Mouse (Mus musculus) ES-E14 (cell line): ENCODE results near the gene Cpsf6.

Source experiments
- CHD2 ChIP-seq: IDR thresholded peaks from 2 replicates; pipeline ENCODE4 v1.6.1; 2014; ENCODE audit warnings: mild to moderate bottlenecking, low read depth, low read length, inconsistent platforms
- HCFC1 ChIP-seq: IDR thresholded peaks from 2 replicates; pipeline ENCODE4 v1.6.1; 2012; ENCODE audit warnings: low read length, inconsistent platforms, borderline replicate concordance; ENCODE audit not compliant: insufficient read depth
- MAFK ChIP-seq: IDR thresholded peaks from 2 replicates; pipeline ENCODE4 v1.6.1; 2014; ENCODE audit warnings: mild to moderate bottlenecking, low read depth, low read length, inconsistent platforms; ENCODE audit not compliant: insufficient read depth
- ZC3H11A ChIP-seq: IDR thresholded peaks from 2 replicates; pipeline ENCODE4 v1.6.1; 2012; ENCODE audit warnings: low read depth, mild to moderate bottlenecking, inconsistent platforms, low read length, borderline replicate concordance
- ZNF384 ChIP-seq: IDR thresholded peaks from 2 replicates; pipeline ENCODE4 v1.6.1; 2012; ENCODE audit warnings: low read depth, low read length, inconsistent platforms

- TF ChIP-seq MAFK (no peak), HCFC1 (no peak), ZNF384 (no peak), CHD2 (no peak), ZC3H11A (no peak)
Observed at GRCm38 (mm10) chr10:117341029-117341428, 38.8 kb downstream of the Cpsf6 start.
